In the genomic region with DNA sequence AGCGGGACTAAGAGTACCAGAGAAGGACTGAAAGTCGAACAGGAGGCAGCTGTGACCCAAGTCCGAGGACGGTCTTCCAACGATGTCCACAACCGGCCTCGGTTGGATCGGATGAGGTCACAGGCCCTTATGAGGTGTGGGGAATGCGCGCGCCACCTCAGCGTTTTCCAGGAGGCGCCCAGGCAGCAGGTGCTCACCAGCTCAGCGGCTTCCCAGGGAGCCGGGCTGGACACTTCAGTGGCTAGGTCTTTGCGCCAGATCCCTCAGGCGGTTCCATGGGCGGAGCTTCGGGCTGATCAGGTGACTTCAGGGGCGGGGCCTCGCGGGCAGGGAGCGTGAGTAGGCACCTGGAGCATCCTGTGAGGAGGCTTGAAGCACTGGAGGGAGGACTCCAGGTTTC, we compare ENCODE assay signal across 8 mouse cellular contexts. TPM values are rescaled to one million over a fixed set of nuclear protein-coding genes. Genes with fewer than 3 reads are reported as not detected.
DNase-seq lines count a peak whose midpoint lies in the region; ATAC-seq lines count a peak whose summit lies in the region.

TSS of gene Gm11639 (plus strand) at position 160 of the 400 bp plus-strand sequence.

- H3K27me3 ChIP-seq in kidney, embryonic 14.5 days (ENCODE audit: control insufficient read depth, insufficient read depth, low read length) = no peaks in the 10 kb centered on the region
- H3K27me3 ChIP-seq in midbrain, embryonic 12.5 days = no peaks in the 10 kb centered on the region

- no peak within 1 kb of the TSS for H3K27ac ChIP-seq in kidney, embryonic 14.5 days (ENCODE audit: low read depth, low read length)
- no peak within 1 kb of the TSS for H3K27ac ChIP-seq in midbrain, embryonic 12.5 days (replicated peaks)

- no peak for DNase-seq in kidney, adult 18-20 months
- DNase-seq in kidney, postnatal 10 days = peak; percentile 43
- no peak for DNase-seq in urinary bladder, postnatal 4 days (ENCODE audit: low spot score in 2 of 2)
- DNase-seq in spleen, adult 18-20 months = no peak

- H3K9me3 ChIP-seq in kidney, embryonic 14.5 days (ENCODE audit: control insufficient read depth, low read length) = no peaks in the 10 kb centered on the region
- no peaks in the 10 kb centered on the region for H3K9me3 ChIP-seq in midbrain, embryonic 12.5 days

- peak; percentile 57; the same call in 1 of the 2 replicates for ATAC-seq in kidney, embryonic 14.5 days (ENCODE audit: low FRiP score, low TSS enrichment)
- peak; percentile 39; the same call in 1 of the 2 replicates for ATAC-seq in erythroblast, adult 5-6 weeks (replicated peaks; ENCODE audit: low FRiP score, poor library complexity, severe bottlenecking)
- ATAC-seq in midbrain, embryonic 12.5 days (ENCODE audit: low FRiP score, low read depth) = no peak
- ATAC-seq in megakaryocyte progenitor cell, adult 5-6 weeks (replicated peaks; ENCODE audit: poor library complexity) = no peak

- H3K9ac ChIP-seq in kidney, embryonic 14.5 days (ENCODE audit: low read depth, low read length) = no peak within 1 kb of the TSS
- H3K9ac ChIP-seq in midbrain, embryonic 12.5 days (replicated peaks) = no peak within 1 kb of the TSS

- H3K4me1 ChIP-seq in kidney, embryonic 14.5 days (ENCODE audit: control insufficient read depth, insufficient read depth, low read length) = no peaks in the 10 kb centered on the region
- no peaks in the 10 kb centered on the region for H3K4me1 ChIP-seq in midbrain, embryonic 12.5 days

- no peaks in the 10 kb centered on the region for H3K36me3 ChIP-seq in kidney, embryonic 14.5 days (ENCODE audit: control insufficient read depth, insufficient read depth, low read length)
- H3K36me3 ChIP-seq in midbrain, embryonic 12.5 days = no peaks in the 10 kb centered on the region

- H3K4me2 ChIP-seq in kidney, embryonic 14.5 days (replicated peaks; ENCODE audit: low read depth, low read length) = no peak within 1 kb of the TSS; the same call in 1 of the 2 replicates
- peak within 1 kb of the TSS; percentile 7 for H3K4me2 ChIP-seq in midbrain, embryonic 12.5 days (replicated peaks)

- H3K4me3 ChIP-seq in kidney, embryonic 14.5 days (ENCODE audit: low read length) = no peak within 1 kb of the TSS
- no peak within 1 kb of the TSS for H3K4me3 ChIP-seq in midbrain, embryonic 12.5 days

- 26% methylated on average over 23 of the region's 23 CpGs for WGBS in kidney, embryonic 14.5 days
- 22% methylated on average over 23 of the region's 23 CpGs for WGBS in midbrain, embryonic 12.5 days

RNA-seq across cellular contexts. Expression of gene Gm11639, which starts in this region (rescaled TPM):
- polyA plus RNA-seq in kidney, embryonic 14.5 days (2014; fragmentation: Nextera tagmentation; extraction: Ambion mirVana) = 0.08 TPM in 1 of 2 replicates, not detected in the other
- not detected in 2 replicates for total RNA-seq in erythroblast, adult 5-6 weeks (2015; ENCODE audit: low replicate concordance)
- total RNA-seq in erythroblast, adult 5-6 weeks (2017; ENCODE audit: low replicate concordance) = not detected in 2 replicates
- polyA plus RNA-seq in midbrain, embryonic 12.5 days (2016; fragmentation: Nextera tagmentation; extraction: Ambion mirVana) = not detected in 2 replicates
- not detected in 2 replicates for total RNA-seq in megakaryocyte progenitor cell, adult 5-6 weeks (2015)
- total RNA-seq in megakaryocyte progenitor cell, adult 5-6 weeks (2017) = 0.07 TPM in 1 of 2 replicates, not detected in the other

Comparison
In these comparisons a context has a peak if more than half of its experiments do, and no peak if none do; other contexts are left out.
1. Peak in ATAC-seq in kidney, embryonic 14.5 days; RNA of the gene not detected or under 1 TPM.
2. Peak in ATAC-seq in erythroblast, adult 5-6 weeks; RNA of the gene not detected or under 1 TPM.